Mouse (Mus musculus): ENCODE data around the gene Corin. TPM values are rescaled to one million over a fixed set of nuclear protein-coding genes. Genes with fewer than 3 reads are reported as not detected.

Gene Corin
- polyA plus RNA-seq, 1 experiment from 2014 or later: 2.4 TPM

DNA sequence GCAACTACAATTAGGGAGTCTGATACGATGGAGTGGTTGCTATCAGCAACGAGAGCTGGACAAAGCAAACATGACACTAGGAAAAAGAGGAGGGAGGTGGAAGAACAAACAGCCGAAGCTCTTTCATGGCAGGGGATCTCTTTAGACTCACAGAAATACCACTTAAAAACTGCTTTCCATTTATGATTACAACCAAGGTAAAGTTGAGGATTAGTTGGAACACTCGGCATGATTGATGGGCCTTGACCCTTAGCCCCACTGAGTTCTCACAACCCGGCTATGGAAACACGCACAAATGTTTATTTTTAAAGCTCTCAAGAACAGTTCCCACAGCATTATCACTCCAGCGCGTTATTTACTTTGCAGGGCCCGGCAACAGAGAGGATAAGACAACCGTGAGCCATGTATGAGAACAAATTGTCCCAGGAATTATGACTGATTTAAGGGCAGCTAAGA lies 92.4 kb downstream of the Corin start:
- Histone ChIP-seq H3K27me3 (ENCODE audit: control insufficient read depth, insufficient read depth, low read depth, low read length) (no peaks in the 10 kb centered on the region), H3K9ac (ENCODE audit: low read length) (no peak overlapping the region), H3K4me1 (replicated peaks; ENCODE audit: control insufficient read depth, insufficient read depth, low read length) (peaks cover 5% of the 10 kb centered on the region), H3K4me2 (ENCODE audit: low read depth, low read length) (peak overlapping the region; percentile 7), H3K9me3 (ENCODE audit: control insufficient read depth, low read length) (no peaks in the 10 kb centered on the region), H3K27ac (ENCODE audit: low read length) (no peak overlapping the region), H3K4me3 (ENCODE audit: low read length) (no peak overlapping the region), H3K36me3 (ENCODE audit: control insufficient read depth, insufficient read depth, low read length) (no peaks in the 10 kb centered on the region)
- ATAC-seq (ENCODE audit: low read depth): peak; percentile 64
- WGBS: 4% methylated on average over 10 of the region's 10 CpGs

DNA sequence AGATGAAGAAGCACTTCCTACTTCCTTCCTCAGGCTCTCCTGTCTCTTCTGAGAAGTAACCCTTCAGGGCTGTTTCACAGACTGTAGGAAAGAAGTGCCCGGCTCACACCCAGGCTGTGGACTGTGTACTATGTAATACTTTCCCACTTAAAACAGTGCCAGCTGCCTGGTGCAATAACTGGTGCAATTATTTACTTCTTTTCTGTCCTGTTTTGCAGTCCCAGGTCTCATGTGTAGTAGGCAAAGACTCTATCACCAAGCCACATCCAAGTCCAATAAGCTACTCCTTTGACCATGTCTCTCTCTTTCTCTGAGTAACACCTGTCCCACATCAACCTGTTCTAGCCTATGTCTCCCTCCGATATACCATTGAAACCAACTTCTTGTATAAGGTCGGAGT lies 93.4 kb downstream of the Corin start:
- Histone ChIP-seq H3K4me2 (ENCODE audit: low read depth, low read length) (no peak overlapping the region), H3K4me3 (ENCODE audit: low read length) (no peak overlapping the region), H3K9ac (ENCODE audit: low read length) (no peak overlapping the region), H3K9me3 (ENCODE audit: control insufficient read depth, low read length) (no peaks in the 10 kb centered on the region), H3K27me3 (ENCODE audit: control insufficient read depth, insufficient read depth, low read depth, low read length) (no peaks in the 10 kb centered on the region), H3K27ac (ENCODE audit: low read length) (no peak overlapping the region), H3K36me3 (ENCODE audit: control insufficient read depth, insufficient read depth, low read length) (no peaks in the 10 kb centered on the region), H3K4me1 (replicated peaks; ENCODE audit: control insufficient read depth, insufficient read depth, low read length) (peaks cover 5% of the 10 kb centered on the region)
- 69% methylated on average over 3 of the region's 3 CpGs for WGBS
- ATAC-seq (ENCODE audit: low read depth): no peak

DNA sequence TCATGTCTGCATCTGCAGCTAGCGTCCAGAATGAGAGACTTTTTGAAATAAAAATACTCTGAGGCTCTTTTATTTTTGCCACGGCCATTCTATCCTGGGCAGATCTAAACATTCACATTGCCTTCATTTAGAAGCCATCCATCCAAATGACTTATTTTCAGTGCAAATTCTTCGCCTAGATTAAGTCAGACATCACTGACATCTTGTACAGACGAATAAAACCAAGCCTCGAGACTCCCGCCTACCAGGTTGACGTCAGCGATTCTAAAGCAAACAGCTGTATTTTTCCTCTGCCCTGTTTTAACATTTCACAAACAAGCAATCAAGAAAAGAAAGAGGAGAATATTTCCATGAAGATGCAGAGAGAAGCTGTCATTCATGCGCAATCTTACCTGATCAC lies 100.9 kb downstream of the Corin start:
- Histone ChIP-seq H3K4me3 (ENCODE audit: low read length) (no peak overlapping the region), H3K36me3 (ENCODE audit: control insufficient read depth, insufficient read depth, low read length) (no peaks in the 10 kb centered on the region), H3K4me1 (replicated peaks; ENCODE audit: control insufficient read depth, insufficient read depth, low read length) (no peaks in the 10 kb centered on the region), H3K9ac (ENCODE audit: low read length) (no peak overlapping the region), H3K27ac (ENCODE audit: low read length) (no peak overlapping the region), H3K9me3 (ENCODE audit: control insufficient read depth, low read length) (no peaks in the 10 kb centered on the region), H3K4me2 (ENCODE audit: low read depth, low read length) (no peak overlapping the region), H3K27me3 (ENCODE audit: control insufficient read depth, insufficient read depth, low read depth, low read length) (no peaks in the 10 kb centered on the region)
- WGBS: 58% methylated on average over 9 of the region's 9 CpGs
- no peak for ATAC-seq (ENCODE audit: low read depth)

DNA sequence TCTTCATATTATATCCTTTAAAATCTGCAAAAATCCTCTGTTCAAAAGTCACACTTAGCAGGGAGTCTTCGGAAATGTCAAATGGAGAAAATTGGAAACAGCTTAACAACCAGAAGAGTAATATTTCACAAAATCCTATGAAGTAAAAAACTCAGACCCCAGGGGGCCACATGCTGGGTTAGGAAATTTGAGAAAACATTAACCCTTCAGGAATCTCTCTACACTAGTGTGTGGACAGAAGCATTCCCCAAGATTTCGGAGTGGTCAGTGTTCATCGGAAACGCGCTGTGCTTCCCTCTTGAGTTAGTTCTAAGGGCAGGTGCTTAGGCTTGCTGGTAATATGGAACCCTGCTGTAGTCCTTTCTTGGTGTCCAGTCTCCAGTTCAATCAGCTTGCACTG lies 101.4 kb downstream of the Corin start:
- Histone ChIP-seq H3K4me2 (ENCODE audit: low read depth, low read length) (no peak overlapping the region), H3K4me3 (ENCODE audit: low read length) (no peak overlapping the region), H3K36me3 (ENCODE audit: control insufficient read depth, insufficient read depth, low read length) (no peaks in the 10 kb centered on the region), H3K9me3 (ENCODE audit: control insufficient read depth, low read length) (no peaks in the 10 kb centered on the region), H3K27me3 (ENCODE audit: control insufficient read depth, insufficient read depth, low read depth, low read length) (no peaks in the 10 kb centered on the region), H3K4me1 (replicated peaks; ENCODE audit: control insufficient read depth, insufficient read depth, low read length) (no peaks in the 10 kb centered on the region), H3K27ac (ENCODE audit: low read length) (no peak overlapping the region), H3K9ac (ENCODE audit: low read length) (no peak overlapping the region)
- no peak for ATAC-seq (ENCODE audit: low read depth)
- WGBS: 65% methylated on average over 5 of the region's 5 CpGs

DNA sequence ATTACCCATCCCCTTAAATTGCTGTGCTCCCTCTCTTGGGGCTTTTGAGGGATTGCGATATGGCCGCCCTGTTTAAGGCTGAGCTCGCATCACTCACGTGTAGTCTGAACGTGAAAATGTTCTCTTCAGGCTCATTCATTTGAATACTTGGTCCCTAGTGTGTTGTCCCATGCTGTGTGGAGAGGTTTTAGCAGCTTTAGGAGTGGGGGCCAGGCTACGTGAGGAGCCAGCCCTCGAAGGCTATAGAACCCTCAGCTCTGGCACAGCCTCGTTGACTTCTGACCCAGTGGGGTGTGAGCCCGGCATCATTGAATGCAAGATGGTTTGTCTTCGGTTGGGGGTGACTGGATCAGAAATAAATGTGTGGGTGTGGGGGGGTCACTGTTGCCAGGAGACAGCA lies 102.5 kb downstream of the Corin start:
- Histone ChIP-seq H3K9ac (ENCODE audit: low read length) (no peak overlapping the region), H3K27ac (ENCODE audit: low read length) (no peak overlapping the region), H3K4me1 (replicated peaks; ENCODE audit: control insufficient read depth, insufficient read depth, low read length) (no peaks in the 10 kb centered on the region), H3K27me3 (ENCODE audit: control insufficient read depth, insufficient read depth, low read depth, low read length) (no peaks in the 10 kb centered on the region), H3K9me3 (ENCODE audit: control insufficient read depth, low read length) (no peaks in the 10 kb centered on the region), H3K36me3 (ENCODE audit: control insufficient read depth, insufficient read depth, low read length) (no peaks in the 10 kb centered on the region), H3K4me2 (ENCODE audit: low read depth, low read length) (no peak overlapping the region), H3K4me3 (ENCODE audit: low read length) (no peak overlapping the region)
- ATAC-seq (ENCODE audit: low read depth): no peak
- WGBS: 65% methylated on average over 10 of the region's 10 CpGs

DNA sequence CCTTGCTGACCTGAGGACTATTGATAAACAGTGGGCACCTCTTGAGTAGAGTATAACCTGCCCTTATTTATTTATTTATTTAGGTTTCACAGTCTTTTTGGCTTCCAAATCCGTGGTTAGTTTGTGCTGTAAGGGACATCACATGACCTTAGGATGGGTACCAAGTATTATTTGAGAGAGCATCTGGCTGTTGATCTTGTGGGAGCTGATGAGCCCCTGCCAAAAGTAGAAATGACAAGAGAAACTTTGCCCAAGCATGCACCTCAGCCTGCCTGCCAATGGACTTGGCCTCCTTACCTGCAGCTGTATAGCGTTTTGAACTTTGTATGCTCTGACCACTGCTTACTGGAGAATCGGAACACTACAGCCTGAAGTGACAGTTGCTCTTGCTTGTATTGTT lies 103.0 kb downstream of the Corin start:
- no peaks in the 10 kb centered on the region for H3K4me1 ChIP-seq (replicated peaks; ENCODE audit: control insufficient read depth, insufficient read depth, low read length)
- H3K4me2 ChIP-seq (ENCODE audit: low read depth, low read length): no peak overlapping the region
- H3K9ac ChIP-seq (ENCODE audit: low read length): no peak overlapping the region
- H3K36me3 ChIP-seq (ENCODE audit: control insufficient read depth, insufficient read depth, low read length): no peaks in the 10 kb centered on the region
- H3K4me3 ChIP-seq (ENCODE audit: low read length): no peak overlapping the region
- H3K9me3 ChIP-seq (ENCODE audit: control insufficient read depth, low read length): no peaks in the 10 kb centered on the region
- no peaks in the 10 kb centered on the region for H3K27me3 ChIP-seq (ENCODE audit: control insufficient read depth, insufficient read depth, low read depth, low read length)
- no peak overlapping the region for H3K27ac ChIP-seq (ENCODE audit: low read length)
- 74% methylated on average over 3 of the region's 3 CpGs for WGBS
- no peak for ATAC-seq (ENCODE audit: low read depth)

DNA sequence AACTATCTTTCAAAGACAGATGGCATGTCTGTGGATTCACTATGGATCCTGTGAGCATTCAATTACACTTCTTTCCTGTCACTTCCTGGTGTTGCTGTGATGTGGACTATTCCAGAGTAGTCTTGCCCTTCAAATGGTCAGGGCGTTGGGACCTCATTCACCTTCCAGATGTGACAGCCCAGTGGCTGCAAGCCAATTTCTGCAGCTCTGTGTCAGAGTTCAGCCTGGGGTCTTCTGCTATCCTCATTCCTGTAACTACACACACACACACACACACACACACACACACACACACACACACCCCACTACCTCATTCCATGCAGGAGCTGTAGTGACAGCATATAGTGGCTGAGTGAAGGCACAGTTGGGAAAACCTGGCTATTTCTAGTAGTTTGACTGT lies 122.1 kb downstream of the Corin start:
- Histone ChIP-seq H3K4me1 (replicated peaks; ENCODE audit: control insufficient read depth, insufficient read depth, low read length) (peaks cover 3% of the 10 kb centered on the region; the same call in 1 of the 2 replicates), H3K4me3 (ENCODE audit: low read length) (no peak overlapping the region), H3K4me2 (ENCODE audit: low read depth, low read length) (no peak overlapping the region), H3K36me3 (ENCODE audit: control insufficient read depth, insufficient read depth, low read length) (no peaks in the 10 kb centered on the region), H3K9ac (ENCODE audit: low read length) (no peak overlapping the region), H3K27me3 (ENCODE audit: control insufficient read depth, insufficient read depth, low read depth, low read length) (no peaks in the 10 kb centered on the region), H3K27ac (ENCODE audit: low read length) (no peak overlapping the region), H3K9me3 (ENCODE audit: control insufficient read depth, low read length) (no peaks in the 10 kb centered on the region)
- peak; percentile 79 for ATAC-seq (ENCODE audit: low read depth)
- WGBS: 38% methylated on average over 1 of the region's 1 CpGs

DNA sequence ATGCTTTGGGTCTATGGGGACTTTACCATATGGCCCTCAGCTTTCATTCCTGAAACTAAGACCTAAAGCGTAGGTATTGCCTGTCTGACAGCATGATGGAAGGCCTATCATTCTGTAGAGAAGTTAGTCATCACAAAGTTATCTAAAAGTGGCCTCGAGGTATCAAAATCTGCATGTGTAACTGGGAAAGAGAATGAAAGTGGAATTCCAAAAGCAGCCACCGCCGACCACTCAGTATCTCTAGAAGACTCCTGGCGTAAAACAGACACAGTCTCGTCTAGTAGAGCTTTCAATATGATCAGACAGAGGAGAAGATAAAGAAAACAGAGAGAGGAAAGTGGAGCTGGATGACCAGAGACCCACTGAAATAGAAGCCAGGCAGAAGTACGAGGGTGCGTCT lies 123.7 kb downstream of the Corin start:
- Histone ChIP-seq H3K4me2 (ENCODE audit: low read depth, low read length) (no peak overlapping the region), H3K9me3 (ENCODE audit: control insufficient read depth, low read length) (no peaks in the 10 kb centered on the region), H3K36me3 (ENCODE audit: control insufficient read depth, insufficient read depth, low read length) (no peaks in the 10 kb centered on the region), H3K4me3 (ENCODE audit: low read length) (no peak overlapping the region), H3K27me3 (ENCODE audit: control insufficient read depth, insufficient read depth, low read depth, low read length) (no peaks in the 10 kb centered on the region), H3K27ac (ENCODE audit: low read length) (no peak overlapping the region), H3K9ac (ENCODE audit: low read length) (no peak overlapping the region), H3K4me1 (replicated peaks; ENCODE audit: control insufficient read depth, insufficient read depth, low read length) (peaks cover 3% of the 10 kb centered on the region; the same call in 1 of the 2 replicates)
- no peak for ATAC-seq (ENCODE audit: low read depth)
- WGBS: 59% methylated on average over 8 of the region's 8 CpGs

DNA sequence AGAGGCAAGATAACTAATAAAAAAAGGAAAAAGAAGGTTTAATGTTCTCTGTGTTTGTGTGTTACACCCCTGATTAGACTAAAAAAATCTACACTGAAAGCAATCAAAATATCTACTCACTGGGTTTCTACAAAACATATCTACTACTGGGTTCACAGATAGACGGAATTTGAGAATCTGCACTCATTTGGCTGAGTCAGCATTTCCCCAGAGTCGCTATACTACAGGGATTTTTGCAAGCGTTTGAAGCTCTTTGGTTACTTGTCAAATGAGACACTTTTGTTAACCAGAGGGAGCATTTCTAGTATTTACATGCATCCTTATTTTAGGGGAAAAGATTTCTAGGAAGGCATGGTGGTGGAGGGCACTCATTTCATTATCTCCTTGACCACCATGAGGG lies 136.3 kb downstream of the Corin start:
- Histone ChIP-seq H3K36me3 (ENCODE audit: control insufficient read depth, insufficient read depth, low read length) (no peaks in the 10 kb centered on the region), H3K4me3 (ENCODE audit: low read length) (no peak overlapping the region), H3K4me2 (ENCODE audit: low read depth, low read length) (no peak overlapping the region), H3K27me3 (ENCODE audit: control insufficient read depth, insufficient read depth, low read depth, low read length) (no peaks in the 10 kb centered on the region), H3K9me3 (ENCODE audit: control insufficient read depth, low read length) (no peaks in the 10 kb centered on the region), H3K9ac (ENCODE audit: low read length) (no peak overlapping the region), H3K4me1 (replicated peaks; ENCODE audit: control insufficient read depth, insufficient read depth, low read length) (no peaks in the 10 kb centered on the region), H3K27ac (ENCODE audit: low read length) (no peak overlapping the region)
- ATAC-seq (ENCODE audit: low read depth): no peak
- WGBS: 77% methylated on average over 3 of the region's 3 CpGs

DNA sequence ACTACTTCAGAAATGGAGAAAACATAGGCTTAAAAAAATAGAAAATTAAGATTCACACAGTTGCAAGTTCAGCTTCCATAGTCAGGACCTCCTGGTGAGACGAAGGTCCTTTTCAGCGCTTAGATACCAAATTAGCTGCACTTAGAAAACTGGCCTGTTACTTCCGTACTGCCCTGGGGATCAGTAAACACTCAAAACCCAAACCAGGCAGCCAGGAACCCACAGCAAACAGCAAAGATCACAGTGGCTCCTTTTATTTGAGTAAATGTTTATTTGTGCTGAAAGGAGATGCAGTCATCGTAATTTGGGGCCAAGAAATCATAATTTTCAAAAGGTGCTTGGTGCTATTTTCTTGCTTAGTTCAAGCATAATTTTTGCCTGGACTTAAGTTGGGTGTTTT lies 138.5 kb downstream of the Corin start:
- Histone ChIP-seq H3K4me3 (ENCODE audit: low read length) (no peak overlapping the region), H3K9me3 (ENCODE audit: control insufficient read depth, low read length) (no peaks in the 10 kb centered on the region), H3K27me3 (ENCODE audit: control insufficient read depth, insufficient read depth, low read depth, low read length) (no peaks in the 10 kb centered on the region), H3K27ac (ENCODE audit: low read length) (no peak overlapping the region), H3K4me2 (ENCODE audit: low read depth, low read length) (no peak overlapping the region), H3K9ac (ENCODE audit: low read length) (no peak overlapping the region), H3K4me1 (replicated peaks; ENCODE audit: control insufficient read depth, insufficient read depth, low read length) (no peaks in the 10 kb centered on the region), H3K36me3 (ENCODE audit: control insufficient read depth, insufficient read depth, low read length) (no peaks in the 10 kb centered on the region)
- WGBS: 44% methylated on average over 4 of the region's 4 CpGs
- no peak for ATAC-seq (ENCODE audit: low read depth)
